Mouse (Mus musculus) fat pad, adult 2 months (tissue): ENCODE measurements around the gene Rrn3.
A peak's percentile ranks its signal among the peaks of the same experiment; 100 is the strongest.
"Not testable (repeated sequence)": the region's sequence is repeated elsewhere in the genome, so short reads cannot be mapped to it uniquely, and the experiment has no call there.

Experiments
- DNase-seq: peaks from one replicate; pipeline ENCODE4 v3.0.0-alpha.2; 2011; ENCODE audit warnings: low read depth, low spot score; ENCODE audit errors: extremely low read depth

The Rrn3 gene

DNA sequence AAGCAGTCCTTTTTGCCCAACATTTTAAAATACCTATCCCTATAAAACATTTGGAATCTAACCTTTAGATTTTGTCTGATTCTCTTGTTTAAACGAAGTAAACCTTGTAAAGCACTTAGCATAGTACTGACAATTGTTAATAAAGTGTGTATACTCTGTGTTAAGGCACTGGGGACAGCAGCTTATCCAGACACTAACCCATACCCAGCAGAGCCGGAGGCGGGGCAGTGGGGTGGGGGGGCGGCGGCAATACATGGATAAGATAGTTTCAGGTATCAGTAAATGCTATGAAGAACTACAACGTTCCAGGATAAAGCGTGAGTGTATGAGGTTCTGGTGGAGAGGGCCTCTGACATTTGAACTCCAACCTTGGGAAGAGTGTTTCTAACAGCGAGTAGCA is 708 bp downstream of the Rrn3 start:
- no peak for DNase-seq

DNA sequence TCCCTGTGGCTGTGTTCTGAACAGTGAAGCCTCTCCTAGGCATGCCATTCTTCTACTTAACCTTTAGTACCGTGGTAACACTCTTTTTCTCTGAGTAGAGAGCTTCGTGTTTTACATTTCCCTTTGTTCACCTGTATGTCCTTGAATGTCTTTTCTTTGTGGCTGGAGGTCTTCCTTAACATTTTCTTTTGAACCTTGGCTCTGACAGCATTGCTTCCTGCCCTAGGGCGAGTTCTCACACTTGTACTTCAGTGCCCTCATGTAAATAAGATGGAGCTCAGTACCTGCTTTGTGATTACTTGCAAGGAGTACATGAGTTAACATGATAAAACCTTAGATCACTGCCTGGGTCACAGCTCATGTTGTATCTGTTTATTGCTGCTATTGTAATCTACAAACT is 5.4 kb downstream of the Rrn3 start:
- no peak for DNase-seq

DNA sequence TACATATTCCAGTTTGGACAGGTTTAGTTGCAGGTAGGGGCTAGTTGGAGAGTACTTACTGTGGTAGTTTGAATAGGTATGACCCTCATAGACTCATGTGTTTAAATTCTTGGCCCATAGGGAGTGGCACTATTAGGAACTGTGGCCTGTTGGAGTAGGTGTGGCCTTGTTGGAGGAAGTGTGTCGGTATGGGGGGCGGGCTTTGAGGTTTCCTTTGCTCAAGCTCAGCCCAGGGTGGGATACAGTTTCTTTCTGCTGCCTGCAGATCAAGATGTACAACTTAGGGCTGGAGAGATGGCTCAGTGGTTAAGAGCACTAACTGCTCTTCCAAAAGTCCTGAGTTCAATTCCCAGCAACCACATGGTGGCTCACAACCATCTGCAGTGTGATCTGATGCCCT is 12.9 kb downstream of the Rrn3 start:
- not testable (repeated sequence) for DNase-seq

DNA sequence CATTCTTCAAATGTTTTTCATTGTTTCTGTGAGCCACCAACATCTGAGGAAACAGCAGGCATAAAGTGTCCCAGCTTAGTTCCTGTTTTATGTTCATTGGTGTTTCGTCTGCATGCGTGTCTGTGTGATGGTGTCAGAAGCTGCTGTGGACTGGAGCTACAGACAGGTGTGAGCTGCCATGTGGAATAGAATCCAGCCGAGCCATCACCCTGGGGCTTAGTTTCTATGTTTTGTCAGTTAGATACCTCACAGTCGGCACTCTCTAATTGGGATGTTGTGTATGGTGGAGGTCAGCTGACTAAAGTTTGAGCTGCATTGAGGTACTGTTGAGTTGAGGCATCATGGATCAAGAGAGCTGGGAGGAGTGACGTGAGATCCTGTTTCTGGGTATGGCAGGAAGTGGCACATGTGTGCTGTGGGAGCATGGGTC is 16.3 kb downstream of the Rrn3 start:
- DNase-seq: no peak

DNA sequence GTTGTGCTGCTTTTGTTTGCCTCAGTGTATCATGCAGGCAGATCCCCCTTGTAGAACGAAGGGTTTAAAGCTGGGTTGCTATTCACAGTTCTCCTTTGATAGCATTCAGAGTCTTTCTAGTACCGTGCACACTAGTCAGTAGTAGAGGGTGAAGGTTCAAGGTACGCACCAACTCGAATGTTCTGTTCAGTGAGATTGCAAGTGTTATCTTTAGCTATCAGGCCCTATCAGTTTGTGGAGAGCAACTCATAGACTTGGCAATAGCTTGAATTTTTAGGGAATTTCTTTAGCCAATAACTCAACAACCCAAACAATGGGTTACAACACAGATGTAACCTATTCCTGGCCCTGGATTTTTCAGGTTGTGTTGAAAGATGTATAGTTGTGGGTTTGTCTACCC is 20.7 kb downstream of the Rrn3 start:
- DNase-seq: no peak

GRCm38 (mm10) chr16:13804666-13805065 is 24.2 kb downstream of the Rrn3 start:
- no peak for DNase-seq

- no peak for DNase-seq
These were observed 27.1 kb downstream of the Rrn3 start for GRCm38 (mm10) chr16:13807616-13808015.

DNA sequence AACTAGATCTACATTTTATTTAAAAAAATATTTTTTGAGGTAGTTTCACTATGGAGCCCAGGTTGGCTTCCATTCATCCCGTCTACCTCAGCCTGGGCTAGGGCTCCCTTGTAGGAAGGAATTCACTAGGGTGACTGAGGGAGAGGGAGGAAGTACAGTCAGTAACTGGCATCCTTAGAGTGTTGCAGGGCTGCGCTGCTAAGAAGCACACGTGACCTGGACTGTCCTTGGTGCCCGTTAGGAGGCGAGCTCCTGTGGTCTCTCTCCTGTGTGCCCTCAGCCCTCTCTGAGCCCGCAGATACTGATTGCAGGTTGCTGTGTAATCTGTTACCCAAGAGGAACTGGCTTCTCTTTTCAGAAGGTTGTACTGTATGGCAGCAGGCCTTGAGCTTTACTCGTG is 27.9 kb downstream of the Rrn3 start:
- DNase-seq: no peak

GRCm38 (mm10) chr16:13812152-13812551 is 31.6 kb downstream of the Rrn3 start:
- DNase-seq: no peak

- DNase-seq: no peak
These were observed 32.7 kb downstream of the Rrn3 start for GRCm38 (mm10) chr16:13813200-13813599.

DNA sequence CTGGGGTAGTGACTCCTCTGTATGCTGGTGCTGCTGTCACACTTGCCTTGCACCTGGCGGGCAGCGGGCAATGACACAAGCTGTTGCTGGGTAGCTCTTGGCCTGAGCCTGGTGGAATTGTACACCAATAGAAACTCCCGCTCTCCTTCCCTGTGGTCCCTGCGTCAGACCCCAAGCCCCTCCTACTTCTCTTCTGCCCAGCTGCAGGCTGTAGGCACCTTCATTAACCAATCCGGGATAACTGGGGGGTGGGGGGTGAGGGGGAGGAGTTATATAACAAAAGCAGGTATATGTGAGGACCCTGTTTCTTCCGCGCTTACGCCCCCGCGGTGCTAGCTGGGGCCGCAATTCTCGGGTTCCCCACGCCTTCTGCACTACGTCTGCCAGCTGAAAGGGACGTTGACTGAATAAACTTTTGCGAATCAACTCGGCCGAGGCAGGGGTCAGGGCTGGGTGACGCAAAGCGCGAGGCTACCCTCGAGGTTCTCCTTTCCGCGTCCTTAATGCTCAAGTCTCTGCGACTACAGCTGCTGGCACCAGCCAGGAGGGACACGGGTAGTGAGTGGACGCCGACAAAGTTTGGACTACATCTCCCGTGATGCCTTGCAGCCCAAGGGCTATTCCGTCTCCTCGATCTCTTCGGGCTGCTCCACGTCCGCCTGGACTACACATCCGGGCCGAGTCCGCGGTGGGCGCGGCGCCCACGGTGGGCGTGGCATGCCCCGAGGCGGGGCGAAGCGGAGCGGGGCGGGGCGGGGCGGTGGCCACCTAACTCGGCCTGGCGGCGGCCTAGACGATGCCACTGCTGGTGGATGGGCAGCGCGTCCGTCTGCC is 38.3 kb downstream of the Rrn3 start, which contains the start of gene Ntan1:
Gene Ntan1 (plus strand): TSS at position 286 of the 834 bp plus-strand sequence.
- peak; percentile 52 for DNase-seq

DNA sequence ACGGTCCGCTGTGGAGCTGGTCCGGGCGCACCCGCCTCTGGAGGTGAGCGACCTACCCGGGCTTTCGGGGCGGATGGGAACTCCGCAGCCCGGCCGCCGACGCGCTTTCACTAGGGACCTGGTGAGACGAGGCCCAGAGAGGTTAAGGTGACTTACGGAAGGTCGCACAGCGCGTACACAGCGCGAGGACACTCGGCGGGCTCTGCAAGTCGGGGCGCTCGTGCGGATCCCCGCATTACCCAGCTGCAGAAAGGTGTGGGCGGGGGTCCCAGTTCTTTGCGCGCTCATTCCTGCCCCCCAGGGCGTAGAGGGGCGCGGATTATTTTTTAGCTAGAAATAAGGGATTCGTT is 38.9 kb downstream of the Rrn3 start:
- DNase-seq: no peak

- DNase-seq: no peak
These were observed 39.4 kb downstream of the Rrn3 start for GRCm38 (mm10) chr16:13819806-13820500.

DNA sequence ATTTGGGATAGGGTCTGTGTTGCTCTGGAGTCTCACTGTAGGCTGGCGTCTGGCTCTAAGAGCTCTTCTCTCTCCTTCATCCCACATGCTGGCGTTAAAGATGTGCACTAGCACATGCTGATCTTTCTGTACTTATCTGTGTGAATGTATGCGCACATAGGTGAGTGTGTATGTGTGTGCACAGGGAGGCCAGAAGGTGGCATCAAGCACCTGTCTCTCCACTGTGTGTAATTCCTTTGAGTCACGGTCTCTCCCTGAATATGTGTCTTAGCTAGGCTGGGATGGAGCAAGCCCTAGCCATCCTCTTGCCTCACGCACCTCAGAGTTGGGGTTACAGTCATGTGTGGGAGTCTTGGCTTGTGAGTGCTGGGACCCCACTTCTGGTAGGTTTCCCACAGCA is 40.3 kb downstream of the Rrn3 start:
- no peak for DNase-seq

DNA sequence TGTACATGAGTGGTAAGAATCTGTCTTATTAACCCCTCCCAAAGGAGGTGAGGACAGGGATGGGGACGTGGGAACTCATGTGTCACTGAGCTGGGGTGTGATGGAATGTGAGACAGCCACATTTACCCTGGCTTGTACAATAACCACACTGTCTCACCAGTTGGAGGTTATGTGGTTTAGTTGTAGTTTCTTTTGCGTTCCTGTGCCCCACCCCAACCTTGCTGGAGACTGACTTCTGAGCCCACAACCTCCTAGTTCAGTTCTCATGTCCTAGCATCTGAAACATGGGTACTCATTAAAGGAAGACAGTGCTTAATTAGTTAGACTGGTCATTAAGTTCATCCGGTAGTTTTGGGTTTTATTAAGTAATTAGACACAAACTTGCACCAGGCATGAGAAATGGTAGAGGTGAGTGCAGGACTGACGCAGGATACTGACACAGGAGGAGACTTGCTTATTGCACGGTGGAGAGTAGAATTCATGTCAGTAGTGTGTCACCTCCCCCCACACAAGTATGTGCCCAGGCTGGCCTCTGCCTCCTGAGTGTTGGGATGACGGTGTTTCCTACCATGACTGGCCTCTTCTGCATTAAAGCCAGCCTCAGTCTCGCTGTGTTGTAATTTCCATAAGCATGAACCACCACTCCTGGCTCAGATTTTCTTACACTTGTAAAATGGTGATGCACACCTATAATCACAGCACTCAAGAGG is 45.4 kb downstream of the Rrn3 start:
- no peak for DNase-seq

DNA sequence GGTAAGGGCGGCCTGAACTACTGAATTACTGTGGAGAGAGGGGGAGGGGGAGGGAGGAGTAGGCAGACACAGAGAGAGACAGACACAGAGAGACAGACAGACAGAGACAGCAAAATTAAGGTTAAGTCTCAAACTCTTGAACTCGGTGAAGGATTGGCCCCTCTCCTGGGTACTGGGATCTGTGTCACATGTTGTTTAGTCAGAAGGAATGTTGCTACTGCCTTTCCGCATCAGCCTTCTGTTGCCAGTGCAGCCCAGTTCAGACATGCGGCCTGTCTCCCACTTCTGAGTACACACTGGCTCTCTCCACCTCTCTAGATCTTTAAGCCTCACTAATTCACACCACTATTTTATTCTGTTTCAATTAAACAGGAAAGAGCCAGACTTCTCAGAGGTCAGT is 46.0 kb downstream of the Rrn3 start:
- DNase-seq: no peak

DNA sequence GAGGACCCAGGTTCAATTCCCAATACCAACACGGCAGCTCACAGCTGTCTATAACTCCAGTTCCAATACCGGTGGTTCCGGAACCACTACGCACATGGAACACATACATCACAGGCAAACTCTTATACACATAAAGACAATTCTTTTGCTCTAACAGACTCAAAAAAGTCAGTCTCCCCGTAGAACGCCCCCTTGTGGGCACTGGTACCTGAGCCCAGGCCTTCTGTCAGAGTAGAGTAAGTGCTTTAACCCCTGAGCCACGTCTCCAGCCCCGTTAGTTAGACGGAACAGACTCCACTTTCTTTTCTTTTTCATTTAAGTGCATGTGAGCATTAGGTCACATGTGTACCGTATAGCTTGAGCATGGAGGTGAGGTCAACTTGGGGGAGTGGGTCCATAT is 49.9 kb downstream of the Rrn3 start:
- DNase-seq: no peak

DNA sequence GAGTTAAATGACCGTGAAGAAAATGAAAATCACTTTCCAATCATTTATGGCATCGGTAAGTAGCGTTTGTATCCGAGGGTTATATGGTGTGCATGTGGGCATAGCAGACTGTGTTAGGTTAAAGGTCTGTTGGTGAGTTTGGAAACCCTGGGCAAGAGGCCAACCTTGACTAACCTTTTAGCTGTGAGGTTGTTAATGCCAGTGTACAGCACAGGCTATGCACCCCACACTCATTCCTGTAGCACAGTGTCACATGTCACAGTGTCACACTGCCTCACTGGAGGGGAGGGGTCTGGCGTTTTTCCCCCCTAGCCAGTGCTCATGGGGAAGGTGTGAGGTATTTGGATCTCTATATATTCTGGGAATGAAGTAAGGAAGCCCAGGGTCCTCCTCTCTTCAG is 51.1 kb downstream of the Rrn3 start:
- DNase-seq: no peak

DNA sequence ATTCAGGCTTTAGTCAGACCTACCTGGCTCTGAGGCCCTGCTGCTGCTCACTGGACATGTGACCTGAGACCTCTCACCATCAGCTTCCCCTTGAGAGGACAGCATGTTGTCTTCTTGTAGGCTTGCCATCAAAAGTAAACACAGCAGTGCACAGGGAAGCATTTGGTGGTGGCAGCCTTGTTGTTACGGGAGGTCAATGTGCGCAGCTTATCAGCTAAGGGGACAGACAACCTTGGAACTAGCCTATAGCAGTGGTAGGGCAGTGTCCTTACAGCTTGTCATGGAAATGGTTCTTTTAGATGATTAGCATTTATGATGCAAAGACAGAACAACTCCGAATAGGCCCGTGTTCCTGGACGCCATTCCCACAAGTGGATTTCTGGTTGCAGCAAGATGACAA is 53.9 kb downstream of the Rrn3 start:
- no peak for DNase-seq

GRCm38 (mm10) chr16:13840056-13840455 is 59.5 kb downstream of the Rrn3 start:
- no peak for DNase-seq

DNA sequence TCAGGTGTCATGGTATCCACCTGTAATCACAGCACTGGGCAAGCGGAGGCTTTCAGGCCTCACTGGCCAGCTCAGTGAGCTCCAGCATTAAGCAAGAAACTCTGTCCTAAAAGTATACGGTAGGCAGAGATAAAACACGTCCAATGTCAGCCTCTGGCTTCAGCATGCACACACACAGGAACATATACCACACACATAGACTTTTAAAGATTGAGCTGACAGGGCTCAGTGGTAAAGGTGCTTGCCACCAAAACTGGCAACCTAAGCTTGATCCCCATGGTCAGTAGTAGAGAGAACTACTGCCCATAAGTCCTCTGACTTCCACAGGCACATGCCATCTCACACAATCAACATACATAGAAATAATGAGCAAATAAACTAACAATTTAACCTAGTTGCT is 60.4 kb downstream of the Rrn3 start:
- DNase-seq: no peak

GRCm38 (mm10) chr16:13845031-13845430 is 64.5 kb downstream of the Rrn3 start:
- peak; percentile 25 for DNase-seq
